ENCODE assay signal across 21 mouse cellular contexts in the genomic region with DNA sequence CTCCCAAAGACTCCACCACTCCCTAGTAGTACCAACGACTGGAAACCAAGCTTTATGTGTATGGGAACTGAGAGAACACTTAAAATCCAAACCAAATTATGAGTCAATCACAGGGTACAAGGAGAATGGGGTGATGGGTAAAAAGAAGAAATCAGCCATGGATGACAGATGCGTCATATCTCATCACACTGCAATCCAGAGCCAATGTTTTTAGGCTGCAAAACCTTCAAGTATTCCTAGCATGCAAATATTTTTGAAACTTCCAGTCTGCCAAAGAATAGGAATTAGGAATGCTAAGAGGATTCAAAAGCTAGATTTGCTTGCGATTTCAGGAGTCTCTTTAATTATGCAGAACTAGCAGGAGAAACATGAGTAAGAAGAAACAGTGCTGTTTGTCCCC. TPM values are rescaled to one million over a fixed set of nuclear protein-coding genes. Genes with fewer than 3 reads are reported as not detected.
DNase-seq lines count a peak whose midpoint lies in the region; ATAC-seq lines count a peak whose summit lies in the region.
"Had no signal": no experiment of that assay in that cellular context is flagged by ENCODE, and none has a peak within 500 bp of the region (broad histone marks: within the 10 kb centered on the region; RNA-seq: fewer than 3 reads in every experiment).

No protein-coding gene starts in this region.

- no peak for ATAC-seq in granulocyte monocyte progenitor cell, adult 5-6 weeks (replicated peaks; ENCODE audit: poor library complexity, severe bottlenecking)
- ATAC-seq: activated CD4-positive, CD25-positive, alpha-beta regulatory T cell, adult 4 months; forebrain, embryonic 13.5 days; forebrain, embryonic 15.5 days; forebrain, postnatal 0 days; Patski had no signal

- peak; percentile 49 for DNase-seq in lung, postnatal 10 days
- no peak for DNase-seq in lung, postnatal 4 days
- DNase-seq in NIH3T3 (ENCODE audit: low read depth): peak; percentile 10
- DNase-seq in brain, adult 2 months (ENCODE audit: low read depth, low spot score): peak; percentile 19
- DNase-seq in lung, postnatal 25 days (ENCODE audit: low spot score): peak; percentile 38
- DNase-seq in right cerebral cortex, postnatal 4 days: no peak
- DNase-seq in heart, adult 9 months (ENCODE audit: low spot score in 2 of 2): no peak
- DNase-seq: adrenal gland, adult 8-10 months; adrenal gland, postnatal 14 days; adrenal gland, postnatal 36 days; cerebellum, adult 11 months; cerebellum, adult 18-20 months; cerebellum, adult 8-10 months; cerebellum, postnatal 10 days; cerebellum, postnatal 25 days; forebrain, postnatal 0 days had no signal

RNA-seq across cellular contexts. Expression of a gene that starts 39.9 kb away (rescaled TPM):
- total RNA-seq in granulocyte monocyte progenitor cell, adult 5-6 weeks (2014; fragmentation: Nextera tagmentation): 22.1 and 26.7 TPM in 2 replicates
- total RNA-seq in granulocyte monocyte progenitor cell, adult 5-6 weeks (2017): 42.0 and 57.2 TPM in 2 replicates

RNA-seq across cellular contexts. Expression of a gene that starts 57.6 kb away (rescaled TPM):
- not detected in 2 replicates for total RNA-seq in granulocyte monocyte progenitor cell, adult 5-6 weeks (2014; fragmentation: Nextera tagmentation)
- total RNA-seq in granulocyte monocyte progenitor cell, adult 5-6 weeks (2017): not detected in 2 replicates

Comparison
In these comparisons a context has a peak if more than half of its experiments do, and no peak if none do; other contexts are left out.
1. DNase-seq: peak in lung, postnatal 10 days (single experiment), NIH3T3 (single experiment), brain, adult 2 months (single experiment) and lung, postnatal 25 days (single experiment); none in lung, postnatal 4 days (0 of 2), right cerebral cortex, postnatal 4 days (single experiment) and heart, adult 9 months (0 of 2).